Mouse (Mus musculus) inflammation-experienced regulatory T-cells, adult 6 months (primary cell): Measurements from ENCODE around the gene Scaper. TPM values are rescaled to one million over a fixed set of nuclear protein-coding genes. Genes with fewer than 3 reads are reported as not detected.

Experiments
- ATAC-seq: one replicate; pipeline ENCODE4 v1.8.0; 2017
- polyA plus RNA-seq, 3 experiments: library from polyadenylated mRNA; unstranded; fragments of 100-300 nt; shearing (Covaris generic); gene quantifications; one replicate each; pipeline ENCODE4 v1.2.1; 2017

Gene Scaper
- 10 to 100 TPM; 12.3 to 30.7 (median 20.3) TPM for polyA plus RNA-seq

- ATAC-seq: peak; percentile 92
Observed at GRCm38 (mm10) chr9:55937664-55938617, at the start of gene Scaper. Gene Scaper, minus strand, starts transcription at chr9:55938119.

- ATAC-seq: no peak
Observed at GRCm38 (mm10) chr9:55946819-55947218, 8.9 kb upstream of the Scaper start.

GRCm38 (mm10) chr9:55941356-55941755 lies 3.4 kb upstream of the Scaper start:
- ATAC-seq: no peak

GRCm38 (mm10) chr9:55938618-55938985 lies 683 bp upstream of the Scaper start:
- ATAC-seq: no peak

- ATAC-seq: no peak
Observed at GRCm38 (mm10) chr9:55937224-55937663, 675 bp downstream of the Scaper start.

- ATAC-seq: peak; percentile 43
Observed at GRCm38 (mm10) chr9:55932482-55932881, 5.4 kb downstream of the Scaper start.

GRCm38 (mm10) chr9:55918579-55918978 lies 19.3 kb downstream of the Scaper start:
- no peak for ATAC-seq

GRCm38 (mm10) chr9:55916751-55917150 lies 21.2 kb downstream of the Scaper start:
- ATAC-seq: no peak

- no peak for ATAC-seq
Observed at GRCm38 (mm10) chr9:55911481-55911880, 26.4 kb downstream of the Scaper start.

- no peak for ATAC-seq
Observed at GRCm38 (mm10) chr9:55902964-55903363, 35.0 kb downstream of the Scaper start.

GRCm38 (mm10) chr9:55901588-55901987 lies 36.3 kb downstream of the Scaper start:
- ATAC-seq: no peak

GRCm38 (mm10) chr9:55900531-55900930 lies 37.4 kb downstream of the Scaper start:
- no peak for ATAC-seq

GRCm38 (mm10) chr9:55878066-55878465 lies 59.9 kb downstream of the Scaper start:
- ATAC-seq: no peak

- no peak for ATAC-seq
Observed at GRCm38 (mm10) chr9:55789442-55789841, 148.5 kb downstream of the Scaper start.

GRCm38 (mm10) chr9:55712016-55712415 lies 225.9 kb downstream of the Scaper start:
- no peak for ATAC-seq

- ATAC-seq: no peak
Observed at GRCm38 (mm10) chr9:55710553-55710952, 227.4 kb downstream of the Scaper start.

GRCm38 (mm10) chr9:55706603-55707002 lies 231.3 kb downstream of the Scaper start:
- ATAC-seq: no peak

- no peak for ATAC-seq
Observed at GRCm38 (mm10) chr9:55695307-55695706, 242.6 kb downstream of the Scaper start.

- ATAC-seq: no peak
Observed at GRCm38 (mm10) chr9:55677099-55677498, 260.8 kb downstream of the Scaper start.

- no peak for ATAC-seq
Observed at GRCm38 (mm10) chr9:55646444-55646843, 291.5 kb downstream of the Scaper start.

GRCm38 (mm10) chr9:55626990-55627389 lies 310.9 kb downstream of the Scaper start:
- ATAC-seq: no peak

GRCm38 (mm10) chr9:55614711-55615110 lies 323.2 kb downstream of the Scaper start:
- ATAC-seq: no peak

GRCm38 (mm10) chr9:55609751-55610150 lies 328.2 kb downstream of the Scaper start:
- ATAC-seq: no peak
